In genomic region chr4:120323858-120324257, GRCm38 (mm10) we compare ENCODE assay signal across 20 mouse cellular contexts. TPM values are rescaled to one million over a fixed set of nuclear protein-coding genes. Genes with fewer than 3 reads are reported as not detected.
"Had no signal": no experiment of that assay in that cellular context is flagged by ENCODE, and none has a peak within 500 bp of the region (broad histone marks: within the 10 kb centered on the region; RNA-seq: fewer than 3 reads in every experiment).

No protein-coding gene starts in this region.

- H3K27me3 ChIP-seq: hindbrain, embryonic 12.5 days; intestine, embryonic 15.5 days had no signal

- H3K27ac ChIP-seq: gastrocnemius, adult 2 months; heart, adult 2 months; heart, embryonic 13.5 days; heart, embryonic 15.5 days; hindbrain, embryonic 10.5 days; hindbrain, embryonic 12.5 days; hindbrain, embryonic 14.5 days; intestine, embryonic 15.5 days; layer of hippocampus, adult 2 months; left cerebral cortex, adult 2 months; limb, embryonic 10.5 days; limb, embryonic 12.5 days; liver, embryonic 14.5 days had no signal

- H3K9me3 ChIP-seq: heart, embryonic 13.5 days; heart, embryonic 15.5 days; hindbrain, embryonic 10.5 days; hindbrain, embryonic 12.5 days; intestine, embryonic 15.5 days; limb, embryonic 10.5 days; limb, embryonic 12.5 days had no signal

- H3K4me3 ChIP-seq: gastrocnemius, adult 2 months; heart, adult 2 months; heart, embryonic 13.5 days; heart, embryonic 15.5 days; hindbrain, embryonic 10.5 days; hindbrain, embryonic 12.5 days; intestine, embryonic 15.5 days; layer of hippocampus, adult 2 months; left cerebral cortex, adult 2 months; limb, embryonic 10.5 days; limb, embryonic 12.5 days had no signal

- H3K9ac ChIP-seq: heart, embryonic 13.5 days; heart, embryonic 15.5 days; hindbrain, embryonic 12.5 days; hindbrain, embryonic 14.5 days; intestine, embryonic 15.5 days; limb, embryonic 12.5 days; liver, embryonic 14.5 days had no signal

- DNase-seq: gastrocnemius, postnatal 25 days had no signal

- H3K4me2 ChIP-seq: heart, embryonic 11.5 days; heart, embryonic 13.5 days; heart, embryonic 15.5 days; hindbrain, embryonic 12.5 days; hindbrain, embryonic 14.5 days; intestine, embryonic 15.5 days; limb, embryonic 12.5 days; liver, embryonic 11.5 days had no signal

- H3K4me1 ChIP-seq: heart, embryonic 13.5 days; heart, embryonic 15.5 days; hindbrain, embryonic 10.5 days; hindbrain, embryonic 12.5 days; intestine, embryonic 15.5 days; limb, embryonic 10.5 days; limb, embryonic 12.5 days had no signal

- ATAC-seq: hindbrain, embryonic 16.5 days; inflammation-experienced regulatory T-cells, adult 6 months; intestine, embryonic 15.5 days; intestine, postnatal 0 days had no signal

- H3K36me3 ChIP-seq: heart, embryonic 13.5 days; heart, embryonic 15.5 days; hindbrain, embryonic 10.5 days; hindbrain, embryonic 12.5 days; intestine, embryonic 15.5 days; limb, embryonic 10.5 days; limb, embryonic 12.5 days had no signal

RNA-seq across cellular contexts. Expression of gene Foxo6, which starts 36.7 kb away (rescaled TPM):
- total RNA-seq: granulocyte monocyte progenitor cell, adult 5-6 weeks had no signal
- polyA plus RNA-seq: heart, embryonic 13.5 days; inflammation-experienced regulatory T-cells, adult 6 months; limb, embryonic 10.5 days had no signal
